Mouse (Mus musculus): ENCODE data around the gene Asb2.

DNA sequence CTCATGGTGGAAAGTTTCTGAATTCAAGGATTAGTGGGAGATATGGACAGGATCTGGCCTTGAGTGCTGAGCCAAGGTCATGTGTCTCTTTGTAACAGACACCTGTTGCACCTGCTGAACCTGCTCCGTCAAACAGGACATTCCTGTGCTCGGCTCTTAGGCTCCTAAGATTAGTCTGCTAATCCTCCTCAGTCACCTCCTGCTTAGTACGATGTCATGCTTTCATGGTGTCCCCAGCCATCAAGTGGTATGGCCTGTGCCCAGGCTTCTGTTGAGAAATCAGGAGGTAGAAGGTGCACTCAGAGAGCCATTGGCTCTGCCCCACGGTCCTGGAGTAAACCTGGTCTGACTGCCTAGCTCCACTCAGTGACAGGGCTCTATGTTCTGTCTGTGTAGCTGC is 15.1 kb upstream of the Asb2 start:
- no peak for TF ChIP-seq POLR2A (IDR thresholded peaks at IDR 0.05; ENCODE audit: control insufficient read depth, extremely low read depth, insufficient read depth, low read length, poor library complexity)
- TF ChIP-seq CTCF (IDR thresholded peaks at IDR 0.05; ENCODE audit: borderline replicate concordance, control insufficient read depth, extremely low read depth, insufficient read depth, low read length, poor library complexity): no peak
